Mouse (Mus musculus) kidney, postnatal 4 days (tissue): ENCODE measurements at regions not wholly inside any gene's neighbourhood (a gene's known extent, or its start where the extent isn't known, plus 50 kb on each side); places are given as distances from the start of the nearest gene placed in this dataset.
"Not testable (repeated sequence)": the region's sequence is repeated elsewhere in the genome, so short reads cannot be mapped to it uniquely, and the experiment has no call there.

ENCODE experiments used
- DNase-seq, 2 experiments: peaks; one replicate each; pipeline ENCODE4 v3.0.0; 2021; ENCODE audit warnings: mixed read lengths in 2 of 2

GRCm38 (mm10) chr16:76958597-76959392 is 54.7 kb upstream of the Usp25 start:
- DNase-seq, result no peak

GRCm38 (mm10) chr16:76957491-76957890 is 56.0 kb upstream of the Usp25 start:
- no peak for DNase-seq

GRCm38 (mm10) chr16:76957090-76957489 is 56.4 kb upstream of the Usp25 start:
- no peak for DNase-seq

GRCm38 (mm10) chr16:76950836-76951486 is 62.5 kb upstream of the Usp25 start:
- DNase-seq, result no peak

GRCm38 (mm10) chr16:76947011-76947410 is 66.5 kb upstream of the Usp25 start:
- DNase-seq, result no peak

GRCm38 (mm10) chr16:76938128-76938527 is 75.4 kb upstream of the Usp25 start:
- no peak for DNase-seq

GRCm38 (mm10) chr16:76927901-76928300 is 85.6 kb upstream of the Usp25 start:
- no peak for DNase-seq

GRCm38 (mm10) chr16:76920137-76920536 is 93.4 kb upstream of the Usp25 start:
- not testable (repeated sequence) for DNase-seq

GRCm38 (mm10) chr16:76918598-76918997 is 94.9 kb upstream of the Usp25 start:
- DNase-seq, result no peak

- DNase-seq, result no peak
Observed at GRCm38 (mm10) chr16:76914311-76914710, 99.2 kb upstream of the Usp25 start.

- DNase-seq, result no peak
Observed at GRCm38 (mm10) chr16:76905205-76905996, 108.1 kb upstream of the Usp25 start.

- peak; percentile 29 to 33 for DNase-seq
Observed at GRCm38 (mm10) chr16:76899083-76899482, 114.4 kb upstream of the Usp25 start.

GRCm38 (mm10) chr16:76896305-76896704 is 117.2 kb upstream of the Usp25 start:
- peak; percentile 66 to 76 for DNase-seq

GRCm38 (mm10) chr16:76895781-76896180 is 117.7 kb upstream of the Usp25 start:
- no peak for DNase-seq

- DNase-seq, result no peak
Observed at GRCm38 (mm10) chr16:76878576-76878975, 134.9 kb upstream of the Usp25 start.

- DNase-seq, result no peak
Observed at GRCm38 (mm10) chr16:76875397-76876018, 138.0 kb upstream of the Usp25 start.

- no peak for DNase-seq
Observed at GRCm38 (mm10) chr16:76866465-76866802, 147.1 kb upstream of the Usp25 start.

- DNase-seq, result peak; percentile 60 to 71
Observed at GRCm38 (mm10) chr16:76865731-76866464, 147.6 kb upstream of the Usp25 start.

- DNase-seq, result no peak
Observed at GRCm38 (mm10) chr16:76864392-76864791, 149.1 kb upstream of the Usp25 start.

- no peak for DNase-seq
Observed at GRCm38 (mm10) chr16:76855797-76856196, 157.7 kb upstream of the Usp25 start.

GRCm38 (mm10) chr16:76851396-76851795 is 162.1 kb upstream of the Usp25 start:
- DNase-seq, result no peak

GRCm38 (mm10) chr16:76837450-76837849 is 176.1 kb upstream of the Usp25 start:
- DNase-seq, result no peak
